Mouse (Mus musculus): ENCODE data around the gene Dlg3.

DNA sequence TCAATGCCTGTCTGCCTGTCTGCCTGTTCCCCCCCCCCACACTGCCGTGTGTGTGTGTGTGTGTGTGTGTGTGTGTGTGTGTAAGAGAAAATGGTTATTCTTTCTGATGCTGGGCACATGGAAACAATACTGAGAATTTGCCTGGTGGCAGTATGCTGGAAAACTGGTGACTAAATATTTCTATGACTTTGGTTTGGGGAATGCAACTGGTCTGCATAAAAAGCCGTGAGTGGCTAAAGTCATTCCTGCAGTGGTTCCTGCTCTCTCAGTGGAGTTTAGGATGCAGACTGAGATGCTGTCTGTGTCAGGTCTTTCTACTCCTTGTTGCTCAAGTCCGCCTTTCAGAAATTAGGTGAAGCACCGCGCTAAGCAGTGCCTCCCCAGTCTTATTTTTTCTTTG lies 10.9 kb downstream of the Dlg3 start:
- no peak for TF ChIP-seq GATA1 (IDR thresholded peaks at IDR 0.05; ENCODE audit: low read length)
- no peak for TF ChIP-seq TAL1 (IDR thresholded peaks at IDR 0.05; ENCODE audit: low read length)

All from erythroblast, embryonic 14.5 days (primary cell).